Mouse (Mus musculus) heart, postnatal 0 days (tissue): ENCODE measurements around the gene Amph.

Source experiments
- CTCF ChIP-seq: IDR thresholded peaks from 2 replicates; pipeline ENCODE4 v1.5.1; 2016; ENCODE audit warnings: antibody characterized with exemption, control low read depth, low read depth
- EP300 ChIP-seq: IDR thresholded peaks from 2 replicates; pipeline ENCODE4 v1.6.1; 2016; ENCODE audit warnings: antibody characterized with exemption, low read depth

DNA sequence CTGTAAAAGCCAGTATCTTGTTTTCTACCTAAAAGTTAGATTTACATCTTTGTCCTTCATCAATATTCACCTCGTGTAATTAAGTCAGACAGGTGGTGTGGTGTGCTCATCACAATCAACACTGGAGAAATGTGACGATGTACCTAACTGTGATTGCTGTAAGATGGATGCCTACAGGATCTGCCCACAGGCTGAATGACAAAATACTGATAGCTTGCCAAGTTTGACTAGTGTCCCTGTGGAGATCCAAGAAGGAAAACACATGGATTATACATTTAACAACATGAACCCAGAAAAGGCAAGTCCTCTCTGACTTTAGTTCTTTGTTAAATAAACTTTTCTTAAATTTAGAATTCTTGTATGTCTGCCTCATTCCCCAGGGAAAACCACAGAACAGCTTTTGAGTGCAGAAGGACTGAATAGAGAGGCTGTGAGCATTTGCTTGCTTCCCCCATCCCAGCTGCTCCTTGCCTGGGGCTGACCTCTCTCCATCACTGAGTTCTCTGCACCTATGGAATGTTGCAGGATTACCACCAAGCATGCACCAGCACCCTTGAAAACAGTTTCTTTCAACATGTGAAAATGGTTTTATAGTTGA lies 77.2 kb downstream of the Amph start:
- TF ChIP-seq CTCF (no peak), EP300 (no peak)
